Mouse (Mus musculus): Measurements from ENCODE around the gene Cpt1a.
A peak's percentile ranks its signal among the peaks of the same experiment; 100 is the strongest.

DNA sequence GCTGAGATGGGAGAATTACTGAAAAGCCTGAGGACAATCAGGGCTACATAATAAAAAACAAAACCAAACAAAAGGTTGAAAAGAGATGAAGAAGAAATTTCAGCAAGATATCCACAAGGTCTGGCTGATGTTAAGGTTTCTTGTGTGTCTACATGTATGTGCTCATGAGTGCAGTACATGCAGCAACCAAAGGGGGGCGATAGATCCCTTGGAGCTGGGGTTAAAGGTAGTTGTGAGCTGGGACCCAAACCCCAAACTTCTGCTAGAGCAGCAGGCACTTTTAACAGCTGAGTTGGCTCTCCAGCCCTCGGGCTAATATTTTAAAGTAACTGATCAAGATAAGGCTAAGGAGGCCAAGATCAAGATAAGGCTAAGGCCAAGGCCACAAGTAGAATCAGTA, 51.9 kb downstream of the Cpt1a start:
- TF ChIP-seq CTCF (IDR thresholded peaks at IDR 0.05; ENCODE audit: low read depth) (peak; percentile 56), EP300 (optimal IDR thresholded peaks at IDR 0.05) (no peak)

All from stomach, postnatal 0 days (tissue).